Mouse (Mus musculus) limb, embryonic 13.5 days (tissue): ENCODE data around the gene Sucla2. TPM values are rescaled to one million over a fixed set of nuclear protein-coding genes. Genes with fewer than 3 reads are reported as not detected.

Experiments
- ATAC-seq: fragments of 200-750 bp; cut with Nextera tagmentation; 2 replicates; pipeline ENCODE4 v1.8.0; 2017; ENCODE audit warnings: low read depth, moderate number of reproducible peaks, moderate TSS enrichment; ENCODE audit not compliant: low FRiP score
- H3K27ac ChIP-seq: fragments of 300-500 bp; sonication (generic); 2 replicates; pipeline ENCODE4 v1.5.1; 2015; ENCODE audit warnings: inconsistent platforms, mild to moderate bottlenecking, moderate library complexity
- H3K27me3 ChIP-seq: fragments of 300-500 bp; sonication (generic); 2 replicates; pipeline ENCODE4 v1.6.1; 2015; ENCODE audit warnings: mild to moderate bottlenecking, inconsistent platforms
- H3K36me3 ChIP-seq: fragments of 300-500 bp; sonication (generic); 2 replicates; pipeline ENCODE4 v1.6.1; 2015; ENCODE audit warnings: inconsistent platforms, mild to moderate bottlenecking, moderate library complexity
- H3K4me1 ChIP-seq: fragments of 300-500 bp; sonication (generic); 2 replicates; pipeline ENCODE4 v1.6.1; 2015; ENCODE audit warnings: inconsistent platforms
- H3K4me2 ChIP-seq: fragments of 300-500 bp; sonication (generic); replicated peaks from 2 replicates; pipeline ENCODE4 v1.6.1; 2015; ENCODE audit warnings: inconsistent platforms, mild to moderate bottlenecking, moderate library complexity
- H3K4me3 ChIP-seq: fragments of 300-500 bp; sonication (generic); 2 replicates; pipeline ENCODE4 v1.5.1; 2015; ENCODE audit warnings: moderate library complexity, mild to moderate bottlenecking, inconsistent platforms
- H3K9ac ChIP-seq: fragments of 300-500 bp; sonication (generic); 2 replicates; pipeline ENCODE4 v1.6.1; 2015; ENCODE audit warnings: mild to moderate bottlenecking, inconsistent platforms
- H3K9me3 ChIP-seq: fragments of 300-500 bp; sonication (generic); 2 replicates; pipeline ENCODE4 v1.6.1; 2016; ENCODE audit warnings: inconsistent platforms
- WGBS: fragments of 180-500 bp; shearing (Covaris S2); methylation state at CpG from one replicate; pipeline ENCODE4 v1.1.7; 2015; 5-methylcytosine and 5-hydroxymethylcytosine counted together
- polyA plus RNA-seq: library from polyadenylated mRNA; unstranded; fragments of >200 nt; fragmentation: Nextera tagmentation; extraction: Ambion mirVana; gene quantifications from 2 replicates; pipeline ENCODE4 v1.2.1, GENCODE M21; 2015

The Sucla2 gene
- polyA plus RNA-seq, result 103 and 106 TPM in 2 replicates

DNA sequence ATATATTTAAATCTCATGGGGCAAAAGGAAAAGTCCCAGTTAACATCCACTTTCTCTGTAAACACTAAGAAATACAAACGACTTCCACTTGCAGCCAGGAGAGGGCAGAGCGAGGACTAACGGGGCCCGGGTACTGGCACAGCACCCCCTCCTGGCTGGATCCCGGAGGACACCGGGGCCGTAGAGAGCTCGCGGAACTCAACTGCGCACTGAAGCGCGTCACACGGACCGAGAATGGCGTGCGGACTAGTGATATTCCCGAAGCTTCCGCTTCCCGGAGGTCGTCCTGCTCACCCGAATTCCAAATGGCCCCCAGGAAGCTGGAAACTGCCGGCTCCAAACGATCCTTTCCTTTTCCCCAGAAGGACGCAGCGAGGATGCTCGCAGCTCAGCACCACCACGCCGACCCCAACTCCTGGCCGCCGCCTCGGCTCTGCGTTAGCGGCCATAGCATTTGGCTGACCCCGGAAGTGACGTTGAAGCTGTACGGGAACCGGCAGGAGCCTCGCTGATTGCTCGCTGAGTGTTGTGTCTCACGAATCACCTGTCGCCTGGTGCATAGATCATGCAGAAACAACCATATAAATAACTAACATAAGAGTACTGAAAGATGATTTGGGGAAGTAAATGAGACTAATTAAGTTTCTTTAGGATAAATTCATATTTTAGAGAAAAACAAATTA lies at the start of gene Sucla2:
TSS of gene Sucla2 (plus strand) at position 554 of the 683 bp plus-strand sequence.
- peak; percentile 100 for ATAC-seq
- WGBS, result under 1% methylated on average over 41 of the region's 41 CpGs
- H3K9ac ChIP-seq, result peak within 1 kb of the TSS; percentile 61
- peak within 1 kb of the TSS; percentile 55 for H3K4me2 ChIP-seq
- no peaks in the 10 kb centered on the region for H3K27me3 ChIP-seq
- H3K27ac ChIP-seq, result peak within 1 kb of the TSS; percentile 69; the same call in 1 of the 2 replicates
- H3K36me3 ChIP-seq, result no peaks in the 10 kb centered on the region
- H3K4me1 ChIP-seq, result no peaks in the 10 kb centered on the region
- H3K4me3 ChIP-seq, result peak within 1 kb of the TSS; percentile 49
- H3K9me3 ChIP-seq, result no peaks in the 10 kb centered on the region

GRCm38 (mm10) chr14:73475506-73475905 lies 49.6 kb upstream of the Sucla2 start:
- no peak overlapping the region for H3K4me3 ChIP-seq
- H3K4me2 ChIP-seq, result no peak overlapping the region
- H3K27me3 ChIP-seq, result no peaks in the 10 kb centered on the region
- no peak overlapping the region for H3K27ac ChIP-seq
- 60% methylated on average over 7 of the region's 7 CpGs for WGBS
- no peaks in the 10 kb centered on the region for H3K9me3 ChIP-seq
- no peak overlapping the region for H3K9ac ChIP-seq
- peaks cover 42% of the 10 kb centered on the region for H3K4me1 ChIP-seq
- no peak for ATAC-seq
- no peaks in the 10 kb centered on the region for H3K36me3 ChIP-seq

GRCm38 (mm10) chr14:73476361-73476934 lies 48.7 kb upstream of the Sucla2 start:
- no peak overlapping the region for H3K4me3 ChIP-seq
- H3K27me3 ChIP-seq, result no peaks in the 10 kb centered on the region
- H3K27ac ChIP-seq, result no peak overlapping the region
- peaks cover 39% of the 10 kb centered on the region for H3K4me1 ChIP-seq
- no peaks in the 10 kb centered on the region for H3K9me3 ChIP-seq
- H3K4me2 ChIP-seq, result no peak overlapping the region
- no peaks in the 10 kb centered on the region for H3K36me3 ChIP-seq
- 67% methylated on average over 8 of the region's 8 CpGs for WGBS
- no peak for ATAC-seq
- H3K9ac ChIP-seq, result no peak overlapping the region

GRCm38 (mm10) chr14:73477077-73477476 lies 48.0 kb upstream of the Sucla2 start:
- H3K4me3 ChIP-seq, result no peak overlapping the region
- H3K9ac ChIP-seq, result no peak overlapping the region
- no peak overlapping the region for H3K4me2 ChIP-seq
- no peaks in the 10 kb centered on the region for H3K27me3 ChIP-seq
- H3K27ac ChIP-seq, result no peak overlapping the region
- H3K9me3 ChIP-seq, result no peaks in the 10 kb centered on the region
- peaks cover 44% of the 10 kb centered on the region for H3K4me1 ChIP-seq
- 92% methylated on average over 10 of the region's 10 CpGs for WGBS
- H3K36me3 ChIP-seq, result no peaks in the 10 kb centered on the region
- ATAC-seq, result no peak

DNA sequence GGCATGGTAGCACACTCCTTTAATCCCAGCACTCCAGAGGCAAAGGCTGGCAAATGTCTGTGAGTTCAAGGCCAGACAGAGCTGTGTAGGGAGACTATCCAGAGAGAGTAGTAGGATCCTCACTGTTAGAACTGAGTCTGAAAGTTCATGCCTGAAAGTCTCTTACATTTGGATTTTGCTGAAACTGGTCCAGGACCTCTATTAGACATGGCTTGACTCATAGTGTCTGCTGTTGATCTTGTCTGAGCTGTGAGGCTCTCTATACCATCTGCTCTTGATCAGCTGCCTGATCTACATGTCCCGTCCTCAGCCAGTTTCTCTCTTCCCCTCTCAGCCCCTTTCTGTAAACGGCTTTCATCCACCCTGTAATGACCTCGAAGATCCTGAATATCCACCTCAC lies 46.8 kb upstream of the Sucla2 start:
- H3K27ac ChIP-seq, result no peak overlapping the region
- 64% methylated on average over 3 of the region's 3 CpGs for WGBS
- no peak overlapping the region for H3K9ac ChIP-seq
- no peaks in the 10 kb centered on the region for H3K9me3 ChIP-seq
- H3K4me1 ChIP-seq, result peaks cover 37% of the 10 kb centered on the region
- no peaks in the 10 kb centered on the region for H3K36me3 ChIP-seq
- H3K4me2 ChIP-seq, result no peak overlapping the region
- no peaks in the 10 kb centered on the region for H3K27me3 ChIP-seq
- no peak for ATAC-seq
- no peak overlapping the region for H3K4me3 ChIP-seq

DNA sequence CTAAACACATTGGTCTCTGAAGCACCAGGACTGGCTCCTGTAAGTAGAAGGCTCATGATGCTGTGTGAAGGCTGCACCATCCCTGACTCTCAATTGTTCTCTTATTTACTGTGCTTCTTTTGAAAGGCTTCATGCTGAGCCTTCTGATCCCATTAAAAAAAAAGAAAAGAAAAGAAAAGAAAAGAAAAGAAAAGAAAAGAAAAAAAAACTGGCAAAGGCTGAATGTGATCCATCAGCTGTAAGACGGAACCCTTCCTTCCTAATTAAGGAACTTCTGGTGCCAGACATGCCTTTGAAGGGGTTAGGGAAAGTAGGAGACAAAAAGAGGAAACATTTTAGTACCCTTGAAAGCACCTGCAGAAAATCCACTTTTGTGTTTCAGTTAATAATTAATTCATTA lies 45.3 kb upstream of the Sucla2 start:
- ATAC-seq, result no peak
- peaks cover 29% of the 10 kb centered on the region for H3K4me1 ChIP-seq
- H3K4me2 ChIP-seq, result no peak overlapping the region
- WGBS, result 85% methylated on average over 1 of the region's 1 CpGs
- H3K4me3 ChIP-seq, result no peak overlapping the region
- no peaks in the 10 kb centered on the region for H3K9me3 ChIP-seq
- no peak overlapping the region for H3K9ac ChIP-seq
- H3K27ac ChIP-seq, result no peak overlapping the region
- no peaks in the 10 kb centered on the region for H3K27me3 ChIP-seq
- H3K36me3 ChIP-seq, result no peaks in the 10 kb centered on the region

DNA sequence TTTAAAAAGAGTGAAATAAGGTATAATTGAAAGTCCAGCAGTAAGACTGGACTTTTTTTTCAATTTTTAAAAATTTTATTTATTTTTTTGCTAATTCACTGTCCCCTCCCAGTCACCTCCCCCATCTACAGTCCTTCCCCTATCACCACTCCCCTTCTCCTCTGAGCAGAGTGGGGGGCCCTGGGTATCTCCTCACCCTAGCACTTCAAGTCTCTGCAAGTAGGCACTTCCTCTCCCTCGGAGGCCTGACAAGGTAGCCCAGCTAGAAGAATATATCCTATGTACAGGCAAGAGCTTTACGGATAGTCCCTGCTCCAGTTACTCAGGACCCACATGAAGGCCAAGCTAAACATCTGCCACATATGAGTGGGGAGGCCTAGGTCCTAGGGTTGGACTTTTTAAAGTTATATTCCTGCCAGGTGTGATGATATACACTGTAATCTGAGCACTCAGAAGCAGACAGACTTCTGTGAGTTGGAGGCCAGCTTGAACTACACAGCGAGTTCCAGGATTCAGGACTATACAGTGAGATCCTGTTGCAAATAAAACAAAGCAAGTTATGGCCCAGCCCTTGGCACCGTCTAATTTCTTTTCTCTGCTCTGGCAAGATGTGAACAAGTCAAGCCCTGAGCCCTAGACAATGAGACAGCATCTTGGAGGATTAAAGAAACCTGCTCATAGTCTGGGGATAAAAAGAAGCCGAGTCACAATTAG lies 41.4 kb upstream of the Sucla2 start:
- peak overlapping the region; percentile 22; the same call in 1 of the 2 replicates for H3K27ac ChIP-seq
- peak; percentile 48 for ATAC-seq

GRCm38 (mm10) chr14:73484366-73485110 lies 40.6 kb upstream of the Sucla2 start:
- Histone ChIP-seq H3K9ac (no peak overlapping the region), H3K27me3 (no peaks in the 10 kb centered on the region), H3K27ac (no peak overlapping the region), H3K4me3 (no peak overlapping the region), H3K36me3 (no peaks in the 10 kb centered on the region), H3K4me2 (no peak overlapping the region), H3K4me1 (peaks cover 14% of the 10 kb centered on the region), H3K9me3 (no peaks in the 10 kb centered on the region)
- ATAC-seq, result no peak
- WGBS, result 64% methylated on average over 3 of the region's 3 CpGs

More for the DNA sequence above, 41.4 kb upstream of the Sucla2 start:
- Histone ChIP-seq H3K4me2 (no peak overlapping the region), H3K27me3 (no peaks in the 10 kb centered on the region), H3K4me3 (no peak overlapping the region), H3K4me1 (peaks cover 14% of the 10 kb centered on the region), H3K36me3 (no peaks in the 10 kb centered on the region), H3K9ac (no peak overlapping the region), H3K9me3 (no peaks in the 10 kb centered on the region)
- 64% methylated on average over 5 of the region's 5 CpGs for WGBS

DNA sequence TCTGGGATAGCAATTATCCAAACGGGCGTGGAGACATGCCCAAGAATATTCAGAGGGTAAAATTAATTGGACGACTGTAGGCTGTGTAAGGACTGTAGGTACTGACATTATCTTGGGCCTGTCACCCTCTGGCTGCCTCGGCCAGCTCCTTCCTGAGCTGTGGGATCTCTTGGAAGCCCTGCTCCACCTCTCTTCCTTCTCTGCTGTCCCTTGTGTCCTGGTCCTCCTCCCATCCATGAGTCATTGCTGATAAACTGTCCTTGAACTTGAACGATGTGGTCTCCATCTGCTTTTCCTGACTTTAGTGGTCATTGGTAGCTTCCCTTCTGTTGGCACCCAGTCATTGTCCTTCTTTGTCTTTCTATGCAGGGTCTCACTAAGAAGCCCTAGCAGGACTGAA lies 38.5 kb upstream of the Sucla2 start:
- Histone ChIP-seq H3K4me2 (no peak overlapping the region), H3K4me1 (peaks cover 13% of the 10 kb centered on the region), H3K27ac (no peak overlapping the region), H3K27me3 (no peaks in the 10 kb centered on the region), H3K9ac (no peak overlapping the region), H3K4me3 (no peak overlapping the region), H3K36me3 (no peaks in the 10 kb centered on the region), H3K9me3 (peaks cover 4% of the 10 kb centered on the region; the same call in 1 of the 2 replicates)
- ATAC-seq, result no peak
- 84% methylated on average over 5 of the region's 5 CpGs for WGBS

DNA sequence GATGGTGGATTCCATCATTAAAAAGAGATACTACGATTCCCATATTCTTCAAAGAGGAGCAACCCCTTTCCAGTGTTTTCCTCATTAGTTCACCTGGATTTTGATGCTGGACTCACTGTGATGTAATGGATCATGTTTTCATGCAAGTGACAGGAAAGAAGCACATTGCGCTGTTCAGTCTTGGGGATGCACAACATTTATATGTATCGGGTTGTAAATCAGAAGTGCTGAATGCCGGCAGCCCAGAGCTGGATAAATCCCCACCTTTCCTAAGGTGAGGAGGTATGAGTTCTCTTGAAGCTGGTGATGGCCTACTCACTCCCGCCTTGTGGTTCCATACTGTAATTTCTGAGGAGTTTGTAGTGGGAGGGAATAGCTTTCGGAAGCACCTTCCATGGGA lies 31.8 kb upstream of the Sucla2 start:
- Histone ChIP-seq H3K27me3 (no peaks in the 10 kb centered on the region), H3K4me3 (no peak overlapping the region), H3K9me3 (peaks cover 4% of the 10 kb centered on the region; the same call in 1 of the 2 replicates), H3K27ac (no peak overlapping the region), H3K4me1 (no peaks in the 10 kb centered on the region), H3K36me3 (no peaks in the 10 kb centered on the region), H3K4me2 (no peak overlapping the region), H3K9ac (no peak overlapping the region)
- 91% methylated on average over 6 of the region's 6 CpGs for WGBS
- ATAC-seq, result no peak

DNA sequence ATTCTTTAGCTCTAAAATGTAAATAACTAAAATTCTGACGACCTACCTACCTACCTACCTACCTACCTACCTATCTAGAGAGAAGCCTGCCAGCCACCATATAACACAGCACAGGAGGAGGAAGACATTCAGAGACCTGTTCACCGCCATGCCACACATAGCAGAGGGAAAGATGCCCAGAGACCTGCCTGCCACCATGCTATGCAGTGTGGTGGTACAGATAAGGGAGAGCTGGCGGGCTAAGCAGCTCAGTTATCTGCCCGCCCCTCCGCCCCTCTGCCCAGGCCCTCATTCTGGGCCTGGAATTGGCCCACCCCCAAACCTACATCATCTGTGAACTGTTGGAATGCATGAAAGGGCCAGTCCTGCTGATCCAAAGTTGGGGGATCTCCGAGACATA lies 31.0 kb upstream of the Sucla2 start:
- no peak overlapping the region for H3K27ac ChIP-seq
- H3K4me2 ChIP-seq, result no peak overlapping the region
- WGBS, result 82% methylated on average over 6 of the region's 6 CpGs
- H3K27me3 ChIP-seq, result no peaks in the 10 kb centered on the region
- no peak for ATAC-seq
- H3K9ac ChIP-seq, result no peak overlapping the region
- peaks cover 4% of the 10 kb centered on the region; the same call in 1 of the 2 replicates for H3K9me3 ChIP-seq
- H3K4me3 ChIP-seq, result no peak overlapping the region
- no peaks in the 10 kb centered on the region for H3K4me1 ChIP-seq
- H3K36me3 ChIP-seq, result no peaks in the 10 kb centered on the region

DNA sequence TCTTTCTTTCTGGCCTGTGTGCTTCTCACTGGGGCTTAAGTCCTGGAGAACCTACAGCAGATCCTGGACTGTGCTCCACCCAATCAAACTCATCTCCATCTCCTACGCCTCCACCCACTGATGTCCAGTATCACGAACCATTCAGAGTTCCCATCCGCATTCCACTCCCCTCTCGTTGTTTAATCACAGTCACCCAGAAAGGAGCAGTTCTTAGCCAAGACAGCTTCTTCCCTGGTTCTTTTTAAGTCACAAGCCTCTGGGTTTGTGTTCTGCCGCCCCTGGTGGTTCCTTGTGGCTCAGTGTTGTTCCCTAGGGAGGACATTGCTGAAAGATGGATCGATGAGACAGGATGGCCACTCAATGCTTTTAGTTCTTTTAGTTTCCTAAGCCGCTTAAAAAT lies 29.4 kb upstream of the Sucla2 start:
- Histone ChIP-seq H3K27me3 (no peaks in the 10 kb centered on the region), H3K36me3 (no peaks in the 10 kb centered on the region), H3K4me1 (no peaks in the 10 kb centered on the region), H3K4me2 (no peak overlapping the region), H3K4me3 (no peak overlapping the region), H3K9ac (no peak overlapping the region), H3K27ac (no peak overlapping the region), H3K9me3 (peaks cover 4% of the 10 kb centered on the region; the same call in 1 of the 2 replicates)
- no peak for ATAC-seq
- WGBS, result 77% methylated on average over 7 of the region's 7 CpGs
